Mouse (Mus musculus): ENCODE data around the gene Vmn1r64. TPM values are rescaled to one million over a fixed set of nuclear protein-coding genes. Genes with fewer than 3 reads are reported as not detected.
"Not testable (repeated sequence)": the region's sequence is repeated elsewhere in the genome, so short reads cannot be mapped to it uniquely, and the experiment has no call there.

The Vmn1r64 gene
- total RNA-seq (2021): not detected
- long read RNA-seq, experiment 1: 0 reads
- long read RNA-seq, experiment 2: 0 reads

DNA sequence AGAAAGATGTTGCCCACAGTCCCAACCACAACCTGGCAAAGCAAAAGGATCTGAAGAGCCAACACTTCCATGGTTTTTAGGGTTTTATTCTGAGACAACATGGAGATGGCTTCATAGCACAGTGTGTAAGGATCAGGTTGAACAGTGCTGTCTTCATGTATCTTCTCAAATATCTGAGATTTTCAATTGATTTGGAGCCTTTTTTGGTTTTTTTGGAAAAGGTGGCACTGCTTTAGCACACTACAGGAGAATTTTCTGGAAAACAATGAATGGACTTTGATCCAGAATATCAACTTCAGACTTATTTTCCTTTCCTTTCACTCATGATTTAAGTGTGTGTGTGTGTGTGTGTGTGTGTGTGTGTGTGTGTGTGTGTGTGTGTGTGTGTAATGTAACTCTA lies at the start of gene Vmn1r64:
TSS of gene Vmn1r64 (minus strand) at position 101 of the 400 bp plus-strand sequence.
- intact Hi-C loops (cut with DNase I): no loop called here
- DNase-seq: no peak

DNA sequence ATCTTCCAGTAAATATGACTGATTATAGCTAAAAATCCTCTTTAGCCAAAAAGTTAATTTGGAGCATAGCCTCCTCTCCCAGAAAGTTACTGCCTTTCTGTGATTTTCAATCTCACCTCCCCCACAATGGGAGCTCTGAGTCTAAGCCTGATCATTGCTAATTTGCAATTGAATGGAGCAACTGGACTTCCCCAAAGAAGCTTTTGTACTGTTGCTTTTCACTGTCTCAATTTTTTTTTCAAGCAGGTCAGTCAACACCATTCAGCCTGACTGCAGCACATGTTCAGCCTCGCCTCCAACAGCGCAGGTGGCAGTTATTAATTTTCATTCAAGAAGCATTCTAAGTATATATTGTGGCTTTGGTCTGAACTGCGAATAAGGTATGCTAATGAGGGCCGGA lies 14.9 kb upstream of the Vmn1r64 start:
- intact Hi-C loops (cut with DNase I): no loop called here

DNA sequence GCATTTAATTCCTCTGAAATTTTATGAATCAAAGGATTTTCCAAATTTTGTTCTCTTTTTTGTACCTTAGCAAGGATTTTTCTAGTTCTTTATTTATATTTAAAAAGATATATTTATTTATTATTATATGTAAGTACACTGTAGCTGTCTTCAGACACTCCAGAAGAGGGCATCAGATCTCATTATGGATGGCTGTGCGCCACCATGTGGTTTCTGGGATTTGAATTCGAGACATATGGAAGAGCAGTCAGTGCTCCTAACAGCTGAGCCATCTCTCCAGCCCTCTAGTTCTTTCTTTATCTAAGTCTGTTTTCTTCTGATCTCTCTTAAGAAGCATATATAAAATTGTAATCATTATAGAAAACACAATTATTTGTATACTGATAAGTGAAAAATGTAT lies 12.9 kb upstream of the Vmn1r64 start:
- intact Hi-C loops (cut with DNase I); DNase-seq: not testable (repeated sequence)

More for the DNA sequence above, 14.9 kb upstream of the Vmn1r64 start:
- no peak for DNase-seq

Other genes with a start within 250 kb of the Vmn1r64 start
- gene Vmn1r62, start 210.9 kb downstream of the Vmn1r64 start, total RNA-seq (2021): not detected
- gene Vmn1r63, start 79.1 kb downstream of the Vmn1r64 start, total RNA-seq (2021): not detected
- gene Vmn1r65, start 126.5 kb upstream of the Vmn1r64 start, total RNA-seq (2021): not detected
- gene Nlrp4c, start 160.6 kb upstream of the Vmn1r64 start, total RNA-seq (2021): not detected